20 mouse cellular contexts compared by ENCODE assay signal in genomic region chr11:58509058-58509457, GRCm38 (mm10). TPM values are rescaled to one million over a fixed set of nuclear protein-coding genes. Genes with fewer than 3 reads are reported as not detected.
"Had no signal": no experiment of that assay in that cellular context is flagged by ENCODE, and none has a peak within 500 bp of the region (broad histone marks: within the 10 kb centered on the region; RNA-seq: fewer than 3 reads in every experiment).

No protein-coding gene starts in this region.

RNA-seq across cellular contexts. Expression of gene Olfr331, which starts 6.7 kb away (rescaled TPM):
- polyA plus RNA-seq: liver, embryonic 15.5 days; liver, postnatal 0 days; lung, adult 2 months; lung, embryonic 15.5 days; lung, postnatal 0 days; macrophage; midbrain, embryonic 10.5 days; midbrain, embryonic 12.5 days; midbrain, embryonic 14.5 days; midbrain, embryonic 16.5 days; myocyte; neural tube, embryonic 11.5 days; neural tube, embryonic 13.5 days; neural tube, embryonic 15.5 days; spleen, adult 2 months; stomach, embryonic 15.5 days; stomach, postnatal 0 days; thymus, adult 2 months; urinary bladder, adult 2 months had no signal

RNA-seq across cellular contexts. Expression of gene Olfr332, which starts 16.7 kb away (rescaled TPM):
- polyA plus RNA-seq: liver, embryonic 15.5 days; liver, postnatal 0 days; lung, adult 2 months; lung, embryonic 15.5 days; lung, postnatal 0 days; macrophage; midbrain, embryonic 10.5 days; midbrain, embryonic 12.5 days; midbrain, embryonic 14.5 days; midbrain, embryonic 16.5 days; myocyte; neural tube, embryonic 11.5 days; neural tube, embryonic 13.5 days; neural tube, embryonic 15.5 days; spleen, adult 2 months; stomach, embryonic 15.5 days; stomach, postnatal 0 days; testis, adult 2 months; urinary bladder, adult 2 months had no signal

RNA-seq across cellular contexts. Expression of gene Olfr330, which starts 25.6 kb away (rescaled TPM):
- polyA plus RNA-seq: liver, embryonic 15.5 days; liver, postnatal 0 days; lung, adult 2 months; lung, embryonic 15.5 days; lung, postnatal 0 days; macrophage; midbrain, embryonic 10.5 days; midbrain, embryonic 12.5 days; midbrain, embryonic 14.5 days; midbrain, embryonic 16.5 days; myocyte; neural tube, embryonic 11.5 days; neural tube, embryonic 13.5 days; spleen, adult 2 months; stomach, embryonic 15.5 days; stomach, postnatal 0 days; urinary bladder, adult 2 months had no signal

RNA-seq across cellular contexts. Expression of gene Olfr329-ps, which starts 37.2 kb away (rescaled TPM):
- polyA plus RNA-seq: liver, embryonic 15.5 days; liver, postnatal 0 days; lung, embryonic 15.5 days; lung, postnatal 0 days; macrophage; midbrain, embryonic 10.5 days; midbrain, embryonic 12.5 days; midbrain, embryonic 14.5 days; midbrain, embryonic 16.5 days; myocyte; neural tube, embryonic 11.5 days; neural tube, embryonic 13.5 days; stomach, embryonic 15.5 days; stomach, postnatal 0 days; urinary bladder, adult 2 months had no signal

RNA-seq across cellular contexts. Expression of gene Olfr328, which starts 46.4 kb away (rescaled TPM):
- polyA plus RNA-seq: liver, embryonic 15.5 days; liver, postnatal 0 days; lung, adult 2 months; lung, embryonic 15.5 days; lung, postnatal 0 days; macrophage; midbrain, embryonic 10.5 days; midbrain, embryonic 14.5 days; midbrain, embryonic 16.5 days; myocyte; neural tube, embryonic 11.5 days; neural tube, embryonic 13.5 days; stomach, postnatal 0 days; testis, adult 2 months; thymus, adult 2 months; urinary bladder, adult 2 months had no signal
